Mouse (Mus musculus) c-Kit-positive CD71-negative TER-119-negative erythroid progenitor cells, embryonic 14.5 days (primary cell): Measurements from ENCODE around the gene Scn1a.

Source experiments
- DNase-seq: peaks from one replicate; pipeline ENCODE4 v3.0.0-alpha.2; 2013; ENCODE audit warnings: low read depth

Scn1a gene

GRCm38 (mm10) chr2:66440711-66441110, at the start of gene Scn1a:
TSS of gene Scn1a (minus strand) at chr2:66440840.
- no peak for DNase-seq

- DNase-seq, result no peak
Observed at GRCm38 (mm10) chr2:66478395-66478794, 37.8 kb upstream of the Scn1a start.

- peak; percentile 1 for DNase-seq
Observed at GRCm38 (mm10) chr2:66473181-66473822, 32.7 kb upstream of the Scn1a start.

GRCm38 (mm10) chr2:66465484-66465883, 24.8 kb upstream of the Scn1a start:
- no peak for DNase-seq

- DNase-seq, result no peak
Observed at GRCm38 (mm10) chr2:66464874-66465458, 24.3 kb upstream of the Scn1a start.

- no peak for DNase-seq
Observed at GRCm38 (mm10) chr2:66463916-66464315, 23.3 kb upstream of the Scn1a start.

- no peak for DNase-seq
Observed at GRCm38 (mm10) chr2:66462458-66462857, 21.8 kb upstream of the Scn1a start.

- DNase-seq, result no peak
Observed at GRCm38 (mm10) chr2:66439764-66440471, 722 bp downstream of the Scn1a start.

- no peak for DNase-seq
Observed at GRCm38 (mm10) chr2:66436286-66436685, 4.4 kb downstream of the Scn1a start.

- DNase-seq, result peak; percentile 41
Observed at GRCm38 (mm10) chr2:66409740-66410290, 30.8 kb downstream of the Scn1a start.

- DNase-seq, result no peak
Observed at GRCm38 (mm10) chr2:66408899-66409739, 31.5 kb downstream of the Scn1a start.

- DNase-seq, result no peak
Observed at GRCm38 (mm10) chr2:66408456-66408855, 32.2 kb downstream of the Scn1a start.

- no peak for DNase-seq
Observed at GRCm38 (mm10) chr2:66392586-66392985, 48.1 kb downstream of the Scn1a start.

GRCm38 (mm10) chr2:66367957-66368356, 72.7 kb downstream of the Scn1a start:
- DNase-seq, result no peak

GRCm38 (mm10) chr2:66350590-66350989, 90.0 kb downstream of the Scn1a start:
- DNase-seq, result no peak

- no peak for DNase-seq
Observed at GRCm38 (mm10) chr2:66346622-66347021, 94.0 kb downstream of the Scn1a start.

- DNase-seq, result no peak
Observed at GRCm38 (mm10) chr2:66346181-66346580, 94.5 kb downstream of the Scn1a start.

- no peak for DNase-seq
Observed at GRCm38 (mm10) chr2:66337406-66337805, 103.2 kb downstream of the Scn1a start.

- DNase-seq, result no peak
Observed at GRCm38 (mm10) chr2:66336396-66336795, 104.2 kb downstream of the Scn1a start.

- DNase-seq, result no peak
Observed at GRCm38 (mm10) chr2:66272551-66272950, 168.1 kb downstream of the Scn1a start.

GRCm38 (mm10) chr2:66256220-66257131, 184.2 kb downstream of the Scn1a start, which contains the start of gene Ttc21b:
TSS of gene Ttc21b (minus strand) at chr2:66256617.
- peak; percentile 83 for DNase-seq
